Mouse (Mus musculus): Measurements from ENCODE around the gene Gbp3. TPM values are rescaled to one million over a fixed set of nuclear protein-coding genes. Genes with fewer than 3 reads are reported as not detected.

Gene Gbp3
- polyA plus RNA-seq, 1 experiment = 13.8 TPM

DNA sequence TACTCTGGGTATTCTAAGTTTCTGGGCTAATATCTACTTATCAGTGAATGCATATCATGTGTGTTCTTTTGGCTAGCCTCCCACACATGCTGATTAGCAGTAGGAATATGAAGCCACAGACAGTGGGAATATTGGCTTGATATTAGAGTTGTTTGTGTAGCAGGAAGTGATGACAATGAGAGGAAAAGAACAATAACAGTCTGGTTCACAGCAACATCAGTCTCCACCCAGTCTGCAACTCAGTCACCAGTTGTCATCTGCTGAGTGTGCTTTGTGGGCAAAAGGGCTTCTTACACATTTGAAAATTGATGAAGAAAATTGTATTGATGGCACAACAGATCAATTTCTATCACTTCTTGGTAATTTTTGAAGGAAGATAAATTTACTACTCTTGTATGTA is 27.6 kb downstream of the Gbp3 start:
- no peaks in the 10 kb centered on the region for H3K27me3 ChIP-seq (ENCODE audit: control insufficient read depth, insufficient read depth, low read length)
- TF ChIP-seq CTCF (IDR thresholded peaks at IDR 0.05; ENCODE audit: extremely low read depth, insufficient read length, insufficient replicate concordance, low read depth, low read length) (no peak), POLR2A (IDR thresholded peaks at IDR 0.05; ENCODE audit: low read depth, low read length) (no peak)
- no peak overlapping the region for H3K27ac ChIP-seq (ENCODE audit: insufficient read depth, low read depth, low read length)
- H3K36me3 ChIP-seq (ENCODE audit: control insufficient read depth, insufficient read depth, low read length) = no peaks in the 10 kb centered on the region
- H3K4me1 ChIP-seq (ENCODE audit: control insufficient read depth, insufficient read depth, insufficient read length, low read length) = no peaks in the 10 kb centered on the region
- no peak overlapping the region for H3K4me3 ChIP-seq (ENCODE audit: low read depth, low read length)

DNA sequence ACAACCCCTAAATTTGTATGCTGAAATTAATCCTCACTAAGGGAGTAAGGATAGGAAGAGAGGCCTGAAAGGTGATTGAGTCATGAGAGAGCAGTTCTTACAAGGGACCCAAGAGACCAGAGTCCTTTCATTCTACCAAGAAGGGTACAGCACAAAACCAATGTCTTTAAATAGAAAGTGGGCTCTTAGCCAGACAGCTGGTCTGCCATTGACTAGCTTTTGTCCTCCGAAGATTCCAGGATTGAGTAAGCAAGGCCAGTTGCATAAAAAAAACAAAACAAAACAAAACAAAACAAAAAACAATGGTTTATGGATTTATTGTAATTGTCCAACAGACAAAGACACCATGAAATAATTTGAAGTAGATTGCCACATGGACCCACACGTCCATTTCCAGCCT is 29.1 kb downstream of the Gbp3 start:
- TF ChIP-seq POLR2A (IDR thresholded peaks at IDR 0.05; ENCODE audit: low read depth, low read length) = no peak
- no peak for TF ChIP-seq CTCF (IDR thresholded peaks at IDR 0.05; ENCODE audit: extremely low read depth, insufficient read length, insufficient replicate concordance, low read depth, low read length)
- 24% methylated on average over 2 of the region's 2 CpGs for WGBS
- no peaks in the 10 kb centered on the region for H3K27me3 ChIP-seq (ENCODE audit: control insufficient read depth, insufficient read depth, low read length)
- no peaks in the 10 kb centered on the region for H3K4me1 ChIP-seq (ENCODE audit: control insufficient read depth, insufficient read depth, insufficient read length, low read length)
- H3K27ac ChIP-seq (ENCODE audit: insufficient read depth, low read depth, low read length) = no peak overlapping the region
- H3K4me3 ChIP-seq (ENCODE audit: low read depth, low read length) = no peak overlapping the region
- H3K36me3 ChIP-seq (ENCODE audit: control insufficient read depth, insufficient read depth, low read length) = no peaks in the 10 kb centered on the region

- Histone ChIP-seq H3K36me3 (ENCODE audit: control insufficient read depth, insufficient read depth, low read length) (no peaks in the 10 kb centered on the region), H3K4me1 (ENCODE audit: control insufficient read depth, insufficient read depth, insufficient read length, low read length) (no peaks in the 10 kb centered on the region), H3K4me3 (ENCODE audit: low read depth, low read length) (no peak overlapping the region), H3K27me3 (ENCODE audit: control insufficient read depth, insufficient read depth, low read length) (no peaks in the 10 kb centered on the region), H3K27ac (ENCODE audit: insufficient read depth, low read depth, low read length) (no peak overlapping the region)
- TF ChIP-seq POLR2A (IDR thresholded peaks at IDR 0.05; ENCODE audit: low read depth, low read length) = no peak
- no peak for TF ChIP-seq CTCF (IDR thresholded peaks at IDR 0.05; ENCODE audit: extremely low read depth, insufficient read length, insufficient replicate concordance, low read depth, low read length)
- 73% methylated on average over 4 of the region's 4 CpGs for WGBS
Observed at GRCm38 (mm10) chr3:142590431-142591067, 30.7 kb downstream of the Gbp3 start.

GRCm38 (mm10) chr3:142594547-142594946 is 34.7 kb downstream of the Gbp3 start, which contains the start of gene Gbp2b:
Gene Gbp2b (plus strand): TSS chr3:142594847.
- H3K36me3 ChIP-seq (ENCODE audit: control insufficient read depth, insufficient read depth, low read length) = no peaks in the 10 kb centered on the region
- no peaks in the 10 kb centered on the region for H3K27me3 ChIP-seq (ENCODE audit: control insufficient read depth, insufficient read depth, low read length)
- no peak for TF ChIP-seq POLR2A (IDR thresholded peaks at IDR 0.05; ENCODE audit: low read depth, low read length)
- no peak for TF ChIP-seq CTCF (IDR thresholded peaks at IDR 0.05; ENCODE audit: extremely low read depth, insufficient read length, insufficient replicate concordance, low read depth, low read length)
- no peak within 1 kb of the TSS for H3K4me3 ChIP-seq (ENCODE audit: low read depth, low read length)
- no peak within 1 kb of the TSS for H3K27ac ChIP-seq (ENCODE audit: insufficient read depth, low read depth, low read length)
- WGBS = 54% methylated on average over 1 of the region's 1 CpGs
- no peaks in the 10 kb centered on the region for H3K4me1 ChIP-seq (ENCODE audit: control insufficient read depth, insufficient read depth, insufficient read length, low read length)

- TF ChIP-seq CTCF (IDR thresholded peaks at IDR 0.05; ENCODE audit: extremely low read depth, insufficient read length, insufficient replicate concordance, low read depth, low read length) = no peak
- TF ChIP-seq POLR2A (IDR thresholded peaks at IDR 0.05; ENCODE audit: low read depth, low read length) = no peak
- 66% methylated on average over 3 of the region's 3 CpGs for WGBS
- no peak overlapping the region for H3K4me3 ChIP-seq (ENCODE audit: low read depth, low read length)
- H3K4me1 ChIP-seq (ENCODE audit: control insufficient read depth, insufficient read depth, insufficient read length, low read length) = no peaks in the 10 kb centered on the region
- H3K36me3 ChIP-seq (ENCODE audit: control insufficient read depth, insufficient read depth, low read length) = no peaks in the 10 kb centered on the region
- no peaks in the 10 kb centered on the region for H3K27me3 ChIP-seq (ENCODE audit: control insufficient read depth, insufficient read depth, low read length)
- no peak overlapping the region for H3K27ac ChIP-seq (ENCODE audit: insufficient read depth, low read depth, low read length)
Observed at GRCm38 (mm10) chr3:142597923-142598322, 38.1 kb downstream of the Gbp3 start.

DNA sequence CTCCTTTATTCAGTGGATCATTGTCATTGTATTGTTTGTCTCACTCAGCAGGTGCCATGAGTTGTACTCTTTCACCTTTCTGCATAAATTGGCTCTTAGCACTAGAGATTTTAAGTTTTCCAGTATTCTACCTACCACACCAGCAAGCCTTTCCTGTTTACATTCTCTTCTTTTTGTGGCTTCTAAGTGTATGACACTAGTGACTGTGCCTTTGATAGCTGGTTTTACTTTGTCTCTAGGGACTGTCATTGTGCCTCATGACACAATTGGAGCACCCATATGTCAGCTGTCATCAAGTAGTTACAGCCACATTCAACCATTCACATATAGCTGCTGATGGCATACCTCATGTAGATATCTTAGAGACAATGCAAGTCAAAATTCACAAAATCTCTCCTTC is 41.8 kb downstream of the Gbp3 start:
- Histone ChIP-seq H3K27ac (ENCODE audit: insufficient read depth, low read depth, low read length) (no peak overlapping the region), H3K4me3 (ENCODE audit: low read depth, low read length) (no peak overlapping the region), H3K4me1 (ENCODE audit: control insufficient read depth, insufficient read depth, insufficient read length, low read length) (no peaks in the 10 kb centered on the region), H3K36me3 (ENCODE audit: control insufficient read depth, insufficient read depth, low read length) (no peaks in the 10 kb centered on the region), H3K27me3 (ENCODE audit: control insufficient read depth, insufficient read depth, low read length) (0 out of 2 replicates have a peak, but pooled peaks cover 1% of the 10 kb centered on the region)
- TF ChIP-seq CTCF (IDR thresholded peaks at IDR 0.05; ENCODE audit: extremely low read depth, insufficient read length, insufficient replicate concordance, low read depth, low read length) (no peak), POLR2A (IDR thresholded peaks at IDR 0.05; ENCODE audit: low read depth, low read length) (no peak)

GRCm38 (mm10) chr3:142618658-142619057 is 58.8 kb downstream of the Gbp3 start:
- TF ChIP-seq CTCF (IDR thresholded peaks at IDR 0.05; ENCODE audit: extremely low read depth, insufficient read length, insufficient replicate concordance, low read depth, low read length) (no peak), POLR2A (IDR thresholded peaks at IDR 0.05; ENCODE audit: low read depth, low read length) (no peak)
- 70% methylated on average over 3 of the region's 3 CpGs for WGBS
- Histone ChIP-seq H3K36me3 (ENCODE audit: control insufficient read depth, insufficient read depth, low read length) (no peaks in the 10 kb centered on the region), H3K27me3 (ENCODE audit: control insufficient read depth, insufficient read depth, low read length) (peaks cover 4% of the 10 kb centered on the region; the same call in 1 of the 2 replicates), H3K4me1 (ENCODE audit: control insufficient read depth, insufficient read depth, insufficient read length, low read length) (no peaks in the 10 kb centered on the region), H3K4me3 (ENCODE audit: low read depth, low read length) (no peak overlapping the region), H3K27ac (ENCODE audit: insufficient read depth, low read depth, low read length) (no peak overlapping the region)

Data from small intestine, adult 2 months (tissue).